Mouse (Mus musculus) B cell, adult 2 months (primary cell): ENCODE measurements around the gene Defb13.
"Not testable (repeated sequence)": the region's sequence is repeated elsewhere in the genome, so short reads cannot be mapped to it uniquely, and the experiment has no call there.

Experiments used
- DNase-seq, 2 experiments: peaks; one replicate each; pipeline ENCODE4 v3.0.0; 2022

The Defb13 gene

GRCm38 (mm10) chr8:21946462-21946861 lies at the start of gene Defb13:
Gene Defb13 (plus strand): TSS chr8:21946762.
- no peak for DNase-seq

GRCm38 (mm10) chr8:21906290-21906689 lies 40.3 kb upstream of the Defb13 start, which contains the start of gene Defb11:
Gene Defb11 (minus strand): TSS chr8:21906412.
- DNase-seq = not testable (repeated sequence)

GRCm38 (mm10) chr8:21911931-21912330 lies 34.6 kb upstream of the Defb13 start:
- no peak for DNase-seq

- DNase-seq = no peak
These were observed 34.0 kb upstream of the Defb13 start for GRCm38 (mm10) chr8:21912554-21912953.

GRCm38 (mm10) chr8:21915625-21916024 lies 30.9 kb upstream of the Defb13 start:
- DNase-seq = no peak

- not testable (repeated sequence) for DNase-seq
These were observed 15.8 kb upstream of the Defb13 start for GRCm38 (mm10) chr8:21930754-21931153.

- DNase-seq = no peak
These were observed 14.0 kb upstream of the Defb13 start, which contains the start of gene Defb15 for GRCm38 (mm10) chr8:21932610-21933009. Gene Defb15 (minus strand): TSS chr8:21932710.

GRCm38 (mm10) chr8:21938052-21938451 lies 8.5 kb upstream of the Defb13 start, which contains the start of gene Defb35:
Gene Defb35 (plus strand): TSS chr8:21938352.
- not testable (repeated sequence) for DNase-seq

- no peak for DNase-seq
These were observed 902 bp downstream of the Defb13 start for GRCm38 (mm10) chr8:21947311-21948017.

GRCm38 (mm10) chr8:21955321-21955720 lies 8.8 kb downstream of the Defb13 start:
- DNase-seq = peak; percentile 10 to 13

- no peak for DNase-seq
These were observed 9.8 kb downstream of the Defb13 start for GRCm38 (mm10) chr8:21956336-21956735.

GRCm38 (mm10) chr8:21958414-21958813 lies 11.9 kb downstream of the Defb13 start, which contains the start of gene Fam90a1a:
Gene Fam90a1a (plus strand): TSS chr8:21958714.
- no peak for DNase-seq

GRCm38 (mm10) chr8:21966646-21967045 lies 20.1 kb downstream of the Defb13 start:
- DNase-seq = no peak

GRCm38 (mm10) chr8:21969475-21969874 lies 22.9 kb downstream of the Defb13 start, which contains the start of gene Ccdc70:
Gene Ccdc70 (plus strand): TSS chr8:21969775.
- no peak for DNase-seq

- no peak for DNase-seq
These were observed 31.6 kb downstream of the Defb13 start for GRCm38 (mm10) chr8:21978193-21978592.

GRCm38 (mm10) chr8:21981664-21982337 lies 35.2 kb downstream of the Defb13 start:
- no peak for DNase-seq

GRCm38 (mm10) chr8:21992184-21992583 lies 45.6 kb downstream of the Defb13 start:
- peak; percentile 4 to 11 for DNase-seq

- DNase-seq = no peak
These were observed 48.6 kb downstream of the Defb13 start for GRCm38 (mm10) chr8:21995181-21995580.
